Mouse (Mus musculus): ENCODE measurements around the gene Itga11. TPM values are rescaled to one million over a fixed set of nuclear protein-coding genes. Genes with fewer than 3 reads are reported as not detected.

Itga11 gene
- polyA plus RNA-seq (2011; ENCODE audit: insufficient read depth, insufficient read length, low replicate concordance, missing spikeins) = 0.65 and 1.1 TPM in 2 replicates

GRCm38 (mm10) chr9:62677641-62678549, at the start of gene Itga11:
Gene Itga11 (plus strand): TSS chr9:62677826.
- 4% methylated on average over 45 of the region's 45 CpGs for WGBS
- Histone ChIP-seq H3K4me3 (replicated peaks; ENCODE audit: control insufficient read depth, low read depth, low read length) (no peak within 1 kb of the TSS), H3K4me1 (ENCODE audit: control insufficient read depth, insufficient read depth, low read length) (no peaks in the 10 kb centered on the region), H3K27ac (ENCODE audit: control insufficient read depth, insufficient read depth, low read depth, low read length, poor library complexity) (no peak within 1 kb of the TSS)
- TF ChIP-seq CTCF (IDR thresholded peaks at IDR 0.05; ENCODE audit: control insufficient read depth, insufficient read depth, low read length) = no peak

GRCm38 (mm10) chr9:62630631-62631240, 46.9 kb upstream of the Itga11 start:
- Histone ChIP-seq H3K27ac (ENCODE audit: control insufficient read depth, insufficient read depth, low read depth, low read length, poor library complexity) (no peak overlapping the region), H3K4me3 (replicated peaks; ENCODE audit: control insufficient read depth, low read depth, low read length) (no peak overlapping the region), H3K4me1 (ENCODE audit: control insufficient read depth, insufficient read depth, low read length) (no peaks in the 10 kb centered on the region)
- TF ChIP-seq CTCF (IDR thresholded peaks at IDR 0.05; ENCODE audit: control insufficient read depth, insufficient read depth, low read length) (no peak), POLR2A (IDR thresholded peaks at IDR 0.05; ENCODE audit: borderline replicate concordance, control insufficient read depth, low read depth, low read length) (no peak)
- 38% methylated on average over 10 of the region's 10 CpGs for WGBS

DNA sequence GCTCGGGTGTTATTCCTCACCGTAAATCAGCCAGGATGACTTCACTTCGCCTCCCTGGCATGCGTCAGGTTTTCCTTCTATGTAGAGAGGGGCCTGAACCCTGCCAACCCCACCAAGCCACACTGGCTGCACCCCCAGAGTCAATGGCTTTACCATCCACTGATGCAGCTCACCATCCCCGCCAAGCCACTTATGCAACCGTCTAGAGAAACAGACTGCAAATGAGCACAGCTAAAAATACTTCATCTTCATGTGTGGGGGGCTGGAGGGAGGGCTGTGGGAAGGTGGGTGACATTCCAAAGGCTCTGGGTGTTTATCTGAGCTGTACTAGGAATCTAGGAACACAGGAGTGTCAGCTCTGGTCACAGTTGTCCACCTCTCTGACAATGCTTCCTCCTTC, 45.2 kb upstream of the Itga11 start:
- no peaks in the 10 kb centered on the region for H3K4me1 ChIP-seq (ENCODE audit: control insufficient read depth, insufficient read depth, low read length)
- TF ChIP-seq CTCF (IDR thresholded peaks at IDR 0.05; ENCODE audit: control insufficient read depth, insufficient read depth, low read length) = no peak
- TF ChIP-seq POLR2A (IDR thresholded peaks at IDR 0.05; ENCODE audit: borderline replicate concordance, control insufficient read depth, low read depth, low read length) = no peak
- 76% methylated on average over 6 of the region's 6 CpGs for WGBS

DNA sequence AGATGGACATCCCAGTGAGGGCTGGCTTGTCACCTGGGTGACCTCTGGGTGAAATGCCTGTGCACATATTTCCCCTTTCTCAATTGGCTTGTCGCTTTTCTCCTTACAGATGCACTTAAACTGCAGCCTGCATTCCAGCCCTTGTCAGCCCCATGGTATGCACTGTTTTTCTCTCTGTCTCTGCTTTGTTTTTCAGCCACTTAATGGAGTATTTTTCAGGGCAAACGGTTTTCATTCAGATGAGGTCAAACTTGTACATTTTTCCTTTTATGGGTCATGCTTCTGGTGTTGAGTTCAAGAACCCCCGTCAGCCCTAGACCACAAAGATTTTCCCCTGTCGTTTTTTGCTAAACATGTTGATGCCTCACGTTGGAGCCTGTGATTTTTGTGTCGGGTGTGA, 39.6 kb upstream of the Itga11 start:
- Histone ChIP-seq H3K4me1 (ENCODE audit: control insufficient read depth, insufficient read depth, low read length) (no peaks in the 10 kb centered on the region), H3K4me3 (replicated peaks; ENCODE audit: control insufficient read depth, low read depth, low read length) (no peak overlapping the region), H3K27ac (ENCODE audit: control insufficient read depth, insufficient read depth, low read depth, low read length, poor library complexity) (no peak overlapping the region)
- WGBS = 49% methylated on average over 6 of the region's 6 CpGs
- no peak for TF ChIP-seq CTCF (IDR thresholded peaks at IDR 0.05; ENCODE audit: control insufficient read depth, insufficient read depth, low read length)
- no peak for TF ChIP-seq POLR2A (IDR thresholded peaks at IDR 0.05; ENCODE audit: borderline replicate concordance, control insufficient read depth, low read depth, low read length)

More for the DNA sequence above, 45.2 kb upstream of the Itga11 start:
- no peak overlapping the region for H3K4me3 ChIP-seq (replicated peaks; ENCODE audit: control insufficient read depth, low read depth, low read length)
- no peak overlapping the region for H3K27ac ChIP-seq (ENCODE audit: control insufficient read depth, insufficient read depth, low read depth, low read length, poor library complexity)

- H3K4me1 ChIP-seq (ENCODE audit: control insufficient read depth, insufficient read depth, low read length) = no peaks in the 10 kb centered on the region
- H3K4me3 ChIP-seq (replicated peaks; ENCODE audit: control insufficient read depth, low read depth, low read length) = no peak overlapping the region
- TF ChIP-seq CTCF (IDR thresholded peaks at IDR 0.05; ENCODE audit: control insufficient read depth, insufficient read depth, low read length) = no peak
- TF ChIP-seq POLR2A (IDR thresholded peaks at IDR 0.05; ENCODE audit: borderline replicate concordance, control insufficient read depth, low read depth, low read length) = no peak
- WGBS = 81% methylated on average over 4 of the region's 4 CpGs
- no peak overlapping the region for H3K27ac ChIP-seq (ENCODE audit: control insufficient read depth, insufficient read depth, low read depth, low read length, poor library complexity)
Observed at GRCm38 (mm10) chr9:62639686-62640085, 37.9 kb upstream of the Itga11 start.

GRCm38 (mm10) chr9:62640188-62640587, 37.4 kb upstream of the Itga11 start:
- TF ChIP-seq POLR2A (IDR thresholded peaks at IDR 0.05; ENCODE audit: borderline replicate concordance, control insufficient read depth, low read depth, low read length) (no peak), CTCF (IDR thresholded peaks at IDR 0.05; ENCODE audit: control insufficient read depth, insufficient read depth, low read length) (no peak)
- Histone ChIP-seq H3K4me1 (ENCODE audit: control insufficient read depth, insufficient read depth, low read length) (no peaks in the 10 kb centered on the region), H3K4me3 (replicated peaks; ENCODE audit: control insufficient read depth, low read depth, low read length) (no peak overlapping the region), H3K27ac (ENCODE audit: control insufficient read depth, insufficient read depth, low read depth, low read length, poor library complexity) (no peak overlapping the region)
- WGBS = 75% methylated on average over 2 of the region's 2 CpGs

DNA sequence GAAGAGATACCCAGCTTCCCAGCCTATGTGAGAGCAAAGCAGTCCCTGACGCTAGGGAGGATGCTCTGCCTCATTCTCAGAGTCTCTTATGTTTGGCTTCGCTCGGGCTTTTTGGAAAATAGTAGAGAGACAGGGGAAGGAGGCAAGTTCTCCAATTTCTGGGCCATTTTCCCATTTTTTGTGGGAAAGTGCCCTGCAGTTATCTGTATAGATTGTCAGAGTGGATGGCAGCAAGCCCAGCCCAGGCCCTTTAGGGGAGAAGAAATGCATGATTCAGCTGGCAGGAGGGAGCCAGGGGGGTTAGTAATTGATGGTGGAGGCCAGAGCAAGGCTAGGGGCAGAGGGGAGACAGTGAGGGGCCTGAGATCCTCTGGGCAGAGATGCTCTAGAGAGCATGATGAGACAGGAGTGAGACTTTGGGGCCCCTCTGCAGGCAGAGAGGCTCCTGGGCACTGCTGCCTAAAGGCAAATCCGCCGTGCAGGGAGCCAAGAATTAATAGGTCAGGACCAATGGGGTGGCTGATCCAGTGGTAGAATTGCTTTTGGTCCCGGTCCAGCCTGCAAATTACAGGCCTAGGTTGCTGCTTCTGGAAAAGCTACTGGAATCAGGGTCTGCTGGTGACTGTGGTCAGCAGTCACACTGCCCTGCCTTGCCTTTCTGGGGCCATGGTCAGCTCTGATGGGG, 31.8 kb upstream of the Itga11 start:
- Histone ChIP-seq H3K4me3 (replicated peaks; ENCODE audit: control insufficient read depth, low read depth, low read length) (no peak overlapping the region), H3K4me1 (ENCODE audit: control insufficient read depth, insufficient read depth, low read length) (no peaks in the 10 kb centered on the region), H3K27ac (ENCODE audit: control insufficient read depth, insufficient read depth, low read depth, low read length, poor library complexity) (no peak overlapping the region)
- no peak for TF ChIP-seq POLR2A (IDR thresholded peaks at IDR 0.05; ENCODE audit: borderline replicate concordance, control insufficient read depth, low read depth, low read length)
- TF ChIP-seq CTCF (IDR thresholded peaks at IDR 0.05; ENCODE audit: control insufficient read depth, insufficient read depth, low read length) = no peak
- 81% methylated on average over 6 of the region's 6 CpGs for WGBS

- 67% methylated on average over 7 of the region's 7 CpGs for WGBS
- H3K4me3 ChIP-seq (replicated peaks; ENCODE audit: control insufficient read depth, low read depth, low read length) = no peak overlapping the region
- no peak for TF ChIP-seq CTCF (IDR thresholded peaks at IDR 0.05; ENCODE audit: control insufficient read depth, insufficient read depth, low read length)
- TF ChIP-seq POLR2A (IDR thresholded peaks at IDR 0.05; ENCODE audit: borderline replicate concordance, control insufficient read depth, low read depth, low read length) = no peak
- no peaks in the 10 kb centered on the region for H3K4me1 ChIP-seq (ENCODE audit: control insufficient read depth, insufficient read depth, low read length)
- no peak overlapping the region for H3K27ac ChIP-seq (ENCODE audit: control insufficient read depth, insufficient read depth, low read depth, low read length, poor library complexity)
Observed at GRCm38 (mm10) chr9:62646721-62647183, 30.9 kb upstream of the Itga11 start.

All from bone marrow, adult 2 months (tissue).